Mouse (Mus musculus) hindbrain, embryonic 13.5 days (tissue): ENCODE measurements at regions not wholly inside any gene's neighbourhood (a gene's known extent, or its start where the extent isn't known, plus 50 kb on each side); places are given as distances from the start of the nearest gene placed in this dataset.

Source experiments
- ATAC-seq: fragments of 200-750 bp; cut with Nextera tagmentation; 2 replicates; pipeline ENCODE4 v1.8.0; 2017; ENCODE audit warnings: moderate TSS enrichment; ENCODE audit not compliant: low FRiP score
- H3K27ac ChIP-seq: fragments of 300-500 bp; sonication (generic); 2 replicates; pipeline ENCODE4 v1.5.1; 2015; ENCODE audit warnings: inconsistent platforms, mild to moderate bottlenecking, moderate library complexity
- H3K27me3 ChIP-seq: fragments of 300-500 bp; sonication (generic); 2 replicates; pipeline ENCODE4 v1.6.1; 2015; ENCODE audit warnings: mild to moderate bottlenecking, inconsistent platforms
- H3K36me3 ChIP-seq: fragments of 300-500 bp; sonication (generic); 2 replicates; pipeline ENCODE4 v1.6.1; 2015; ENCODE audit warnings: mild to moderate bottlenecking, inconsistent platforms
- H3K4me1 ChIP-seq: fragments of 300-500 bp; sonication (generic); replicated peaks from 2 replicates; pipeline ENCODE4 v1.6.1; 2015; ENCODE audit warnings: inconsistent platforms
- H3K4me2 ChIP-seq: fragments of 300-500 bp; sonication (generic); 2 replicates; pipeline ENCODE4 v1.6.1; 2015; ENCODE audit warnings: inconsistent platforms, mild to moderate bottlenecking, moderate library complexity
- H3K4me3 ChIP-seq: fragments of 300-500 bp; sonication (generic); 2 replicates; pipeline ENCODE4 v1.5.1; 2015; ENCODE audit warnings: mild to moderate bottlenecking, inconsistent platforms
- H3K9ac ChIP-seq: fragments of 300-500 bp; sonication (generic); 2 replicates; pipeline ENCODE4 v1.6.1; 2015; ENCODE audit warnings: mild to moderate bottlenecking, inconsistent platforms
- H3K9me3 ChIP-seq: fragments of 300-500 bp; sonication (generic); 2 replicates; pipeline ENCODE4 v1.6.1; 2016; ENCODE audit warnings: inconsistent platforms
- WGBS: fragments of 180-500 bp; shearing (Covaris S2); methylation state at CpG from one replicate; pipeline ENCODE4 v1.1.7; 2015; 5-methylcytosine and 5-hydroxymethylcytosine counted together

DNA sequence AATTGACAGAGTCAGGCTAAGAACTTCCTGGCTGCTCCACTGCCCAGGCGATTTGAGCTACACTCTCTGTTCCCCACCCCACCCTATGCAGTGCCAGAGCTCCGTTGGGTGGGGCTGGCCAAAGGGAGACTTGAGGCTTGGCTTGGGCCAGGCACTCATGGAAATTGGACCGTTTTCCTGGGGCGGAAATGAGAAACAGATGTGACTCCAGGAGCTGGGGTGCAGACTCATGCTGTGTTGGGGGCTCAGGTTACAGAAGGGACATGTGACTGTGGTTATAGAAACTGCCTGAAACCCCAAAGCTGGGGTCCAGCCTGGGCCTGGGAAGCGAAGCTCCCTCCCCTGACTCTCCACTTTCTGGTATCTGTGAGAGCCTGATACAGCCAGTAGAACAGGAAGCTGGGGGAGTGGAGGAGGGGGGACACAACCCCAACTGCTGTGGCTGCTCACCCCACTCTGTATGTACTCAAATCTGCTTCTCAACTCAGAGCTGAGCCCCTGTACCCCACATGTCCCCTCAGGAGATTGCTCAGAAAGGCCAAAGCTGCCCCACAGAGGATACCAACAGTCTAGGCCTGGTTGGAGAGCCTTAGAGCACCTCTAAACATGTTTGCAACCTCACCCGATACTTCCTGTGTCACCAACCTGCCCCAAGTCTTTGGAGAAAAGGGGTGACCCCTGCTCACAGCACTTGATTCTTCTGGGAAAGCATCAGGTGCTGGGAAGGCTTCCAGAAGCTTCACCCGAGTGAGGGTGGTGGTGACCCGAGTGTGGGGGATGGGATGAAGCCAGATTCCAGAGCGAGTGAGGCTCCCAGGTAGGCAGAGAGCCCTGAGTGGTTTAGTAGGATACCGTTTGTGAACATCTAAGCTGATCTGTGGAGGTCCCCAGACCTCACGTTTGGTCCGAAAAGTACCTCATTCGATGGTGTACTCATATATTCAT is 142.9 kb upstream of the Haao start:
- peaks cover 22% of the 10 kb centered on the region for H3K4me1 ChIP-seq
- H3K9ac ChIP-seq: no peak overlapping the region
- H3K27ac ChIP-seq: no peak overlapping the region; the same call in 1 of the 2 replicates
- WGBS: 70% methylated on average over 13 of the region's 13 CpGs
- no peak overlapping the region for H3K4me3 ChIP-seq
- no peak for ATAC-seq
- H3K27me3 ChIP-seq: 0 out of 2 replicates have a peak, but pooled peaks cover 2% of the 10 kb centered on the region
- no peaks in the 10 kb centered on the region for H3K36me3 ChIP-seq
- H3K9me3 ChIP-seq: no peaks in the 10 kb centered on the region
- H3K4me2 ChIP-seq: no peak overlapping the region

DNA sequence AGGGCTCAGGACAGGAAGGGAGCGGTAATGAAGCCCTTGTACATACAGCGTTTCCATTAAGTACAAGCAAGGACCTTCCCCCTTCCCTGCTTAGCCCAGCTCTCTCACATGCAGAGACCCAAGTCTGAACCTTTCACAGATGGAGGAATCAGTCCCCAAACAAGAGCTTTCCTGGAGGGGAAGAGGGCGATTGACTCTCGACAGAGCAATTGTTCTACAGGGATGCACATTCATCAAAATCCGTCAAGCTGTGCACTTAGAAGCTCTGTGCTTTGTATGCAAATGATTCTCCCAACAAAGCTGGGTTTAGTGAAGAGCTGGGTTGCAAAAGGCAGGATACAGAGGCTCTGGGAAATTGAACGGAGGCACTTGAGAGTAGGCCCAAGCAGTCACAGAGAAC is 141.1 kb upstream of the Haao start:
- peaks cover 29% of the 10 kb centered on the region for H3K4me1 ChIP-seq
- 0 out of 2 replicates have a peak, but pooled peaks cover 2% of the 10 kb centered on the region for H3K27me3 ChIP-seq
- no peak for ATAC-seq
- 16% methylated on average over 6 of the region's 6 CpGs for WGBS
- H3K4me3 ChIP-seq: no peak overlapping the region
- H3K4me2 ChIP-seq: no peak overlapping the region
- peak overlapping the region; percentile 69 for H3K27ac ChIP-seq
- no peaks in the 10 kb centered on the region for H3K36me3 ChIP-seq
- H3K9me3 ChIP-seq: no peaks in the 10 kb centered on the region
- no peak overlapping the region for H3K9ac ChIP-seq

DNA sequence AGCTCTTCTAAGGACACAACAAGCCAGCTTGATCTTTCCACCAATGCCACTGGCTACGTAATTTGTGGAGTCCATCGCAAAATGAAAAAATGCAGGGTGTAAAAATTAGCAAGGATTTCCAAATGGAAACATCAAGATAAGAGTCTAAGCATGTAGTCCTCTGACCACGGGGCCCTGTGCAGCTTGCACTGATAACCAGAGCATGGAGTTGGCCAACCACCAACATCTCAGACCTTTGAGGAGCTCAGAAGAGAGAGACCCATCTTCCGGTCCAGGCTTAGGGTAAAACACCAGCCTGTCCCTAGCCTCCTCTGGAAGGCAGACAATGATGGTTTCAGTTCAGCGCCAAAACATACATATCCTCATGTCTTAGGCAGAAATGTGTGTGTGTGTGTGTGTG is 140.4 kb upstream of the Haao start:
- H3K4me1 ChIP-seq: peaks cover 29% of the 10 kb centered on the region
- no peak overlapping the region for H3K4me2 ChIP-seq
- no peak for ATAC-seq
- H3K9ac ChIP-seq: no peak overlapping the region
- WGBS: 94% methylated on average over 5 of the region's 5 CpGs
- no peaks in the 10 kb centered on the region for H3K9me3 ChIP-seq
- no peak overlapping the region for H3K27ac ChIP-seq
- no peak overlapping the region for H3K4me3 ChIP-seq
- H3K27me3 ChIP-seq: 0 out of 2 replicates have a peak, but pooled peaks cover 2% of the 10 kb centered on the region
- no peaks in the 10 kb centered on the region for H3K36me3 ChIP-seq

DNA sequence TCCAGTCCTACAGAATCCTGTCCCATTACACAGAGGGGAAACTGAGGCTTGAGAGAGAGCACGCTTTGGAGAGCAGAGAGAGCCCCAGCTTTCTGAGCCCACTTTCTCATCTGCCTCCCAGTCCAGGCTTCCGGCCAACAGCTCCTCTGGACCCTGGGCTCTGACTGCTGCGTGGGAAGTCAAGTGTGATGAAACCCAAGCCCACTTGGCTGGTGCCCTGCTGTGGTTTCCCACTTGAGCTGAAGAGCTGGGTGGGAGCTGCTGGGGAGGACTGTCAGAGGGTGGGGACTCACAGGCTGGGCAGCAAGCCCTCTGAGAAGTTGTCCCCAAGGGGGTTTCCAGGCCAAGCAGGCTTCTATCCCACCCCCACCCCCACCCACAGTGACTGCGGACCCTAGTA is 139.9 kb upstream of the Haao start:
- H3K4me1 ChIP-seq: peaks cover 34% of the 10 kb centered on the region
- H3K9me3 ChIP-seq: no peaks in the 10 kb centered on the region
- H3K4me3 ChIP-seq: no peak overlapping the region
- no peak overlapping the region for H3K4me2 ChIP-seq
- H3K27ac ChIP-seq: no peak overlapping the region
- ATAC-seq: no peak
- H3K9ac ChIP-seq: no peak overlapping the region
- 0 out of 2 replicates have a peak, but pooled peaks cover 2% of the 10 kb centered on the region for H3K27me3 ChIP-seq
- H3K36me3 ChIP-seq: no peaks in the 10 kb centered on the region
- WGBS: 95% methylated on average over 4 of the region's 4 CpGs

DNA sequence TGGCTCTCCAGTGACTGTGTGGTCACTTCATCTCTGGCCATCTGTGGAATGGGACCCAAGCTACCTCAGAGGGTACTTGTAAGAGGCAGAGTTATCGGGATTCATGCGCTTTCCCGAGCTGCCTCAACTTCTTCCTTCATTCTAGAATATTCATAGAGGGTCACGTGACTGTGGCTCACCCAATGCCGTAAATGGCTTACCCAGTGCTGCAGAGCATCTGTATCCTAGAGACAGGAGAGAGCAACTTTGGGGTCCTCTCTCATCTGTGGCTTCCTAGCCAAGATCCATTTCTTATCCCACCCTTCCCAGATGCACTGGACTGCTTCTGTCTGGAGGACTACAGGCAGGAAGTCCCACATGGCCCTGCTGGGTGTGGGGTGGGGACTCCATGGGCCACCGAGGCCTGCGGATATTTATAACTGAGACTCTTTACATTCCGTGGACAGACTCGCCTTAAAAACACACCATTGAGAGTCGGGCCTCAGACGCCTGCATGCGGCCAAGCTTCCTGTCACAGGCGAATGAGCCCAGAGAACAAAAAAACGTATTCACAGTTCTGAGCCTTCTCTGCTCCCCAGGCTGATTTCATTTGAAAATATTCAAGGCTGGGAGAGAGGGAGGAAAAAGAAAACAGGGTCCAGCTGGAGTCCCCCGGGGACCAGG is 138.3 kb upstream of the Haao start:
- 0 out of 2 replicates have a peak, but pooled peaks have one; percentile 18 for ATAC-seq
- no peak overlapping the region for H3K4me3 ChIP-seq
- H3K9ac ChIP-seq: no peak overlapping the region
- H3K9me3 ChIP-seq: no peaks in the 10 kb centered on the region
- WGBS: 43% methylated on average over 15 of the region's 15 CpGs
- H3K4me1 ChIP-seq: peaks cover 40% of the 10 kb centered on the region
- H3K27me3 ChIP-seq: 0 out of 2 replicates have a peak, but pooled peaks cover 2% of the 10 kb centered on the region
- no peak overlapping the region for H3K4me2 ChIP-seq
- no peaks in the 10 kb centered on the region for H3K36me3 ChIP-seq
- H3K27ac ChIP-seq: peak overlapping the region; percentile 78

DNA sequence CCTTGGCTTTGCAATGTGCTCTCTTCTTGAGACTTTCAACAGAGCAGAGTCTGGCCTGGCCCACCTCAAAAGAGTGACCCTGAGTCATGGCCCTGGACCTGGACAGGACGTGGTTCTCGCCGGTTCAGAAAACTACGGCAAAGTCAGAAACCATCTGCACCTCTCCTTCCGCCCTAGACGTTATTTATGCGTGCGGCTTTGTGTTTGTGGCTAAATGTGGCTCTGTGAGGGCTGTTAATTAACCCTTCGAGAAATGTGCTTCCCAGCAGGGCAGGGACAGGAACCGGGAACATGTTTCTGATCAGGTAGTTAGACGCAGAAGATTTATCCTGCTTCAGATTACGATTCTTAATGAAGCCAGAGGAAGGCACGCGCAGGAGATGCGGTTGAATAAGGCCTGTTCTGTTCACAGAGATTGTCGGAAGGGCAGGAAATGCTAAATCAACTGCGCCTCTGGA is 137.6 kb upstream of the Haao start:
- H3K9me3 ChIP-seq: no peaks in the 10 kb centered on the region
- peak overlapping the region; percentile 78 for H3K27ac ChIP-seq
- H3K4me3 ChIP-seq: no peak overlapping the region
- no peak for ATAC-seq
- 40% methylated on average over 17 of the region's 17 CpGs for WGBS
- no peaks in the 10 kb centered on the region for H3K36me3 ChIP-seq
- H3K4me2 ChIP-seq: no peak overlapping the region
- no peak overlapping the region for H3K9ac ChIP-seq
- H3K4me1 ChIP-seq: peaks cover 40% of the 10 kb centered on the region
- 0 out of 2 replicates have a peak, but pooled peaks cover 2% of the 10 kb centered on the region for H3K27me3 ChIP-seq

DNA sequence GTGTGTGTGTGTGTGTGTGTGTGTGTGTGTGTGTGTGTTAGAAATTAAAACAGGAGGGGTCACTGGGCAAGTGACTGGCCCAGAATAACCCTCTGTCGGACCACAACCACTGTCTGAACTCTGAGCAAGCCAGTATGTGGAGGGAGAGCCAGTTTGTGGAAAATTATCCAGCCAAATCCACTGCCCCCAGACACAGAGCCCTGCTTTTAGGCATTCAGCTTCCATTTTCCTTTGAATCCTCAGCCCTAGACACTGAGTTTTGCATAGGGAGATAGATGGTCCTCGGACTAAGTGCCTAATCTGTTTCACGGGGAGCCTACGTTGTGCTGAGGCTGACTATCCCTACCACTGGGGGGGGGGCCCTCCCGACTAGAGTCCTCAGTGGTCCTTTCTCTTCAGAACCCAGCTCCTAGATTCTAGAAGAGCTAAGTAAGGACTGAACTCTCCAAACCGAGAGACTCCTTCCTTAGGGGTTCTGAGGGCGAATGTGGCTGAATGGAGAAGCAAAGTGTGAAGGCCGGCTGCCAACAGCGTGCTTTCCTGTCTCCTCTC is 136.2 kb upstream of the Haao start:
- Histone ChIP-seq H3K36me3 (no peaks in the 10 kb centered on the region), H3K4me2 (no peak overlapping the region), H3K27ac (peak overlapping the region; percentile 31), H3K27me3 (0 out of 2 replicates have a peak, but pooled peaks cover 2% of the 10 kb centered on the region), H3K4me1 (peaks cover 34% of the 10 kb centered on the region), H3K4me3 (no peak overlapping the region), H3K9ac (no peak overlapping the region), H3K9me3 (no peaks in the 10 kb centered on the region)
- no peak for ATAC-seq
- 95% methylated on average over 9 of the region's 9 CpGs for WGBS

DNA sequence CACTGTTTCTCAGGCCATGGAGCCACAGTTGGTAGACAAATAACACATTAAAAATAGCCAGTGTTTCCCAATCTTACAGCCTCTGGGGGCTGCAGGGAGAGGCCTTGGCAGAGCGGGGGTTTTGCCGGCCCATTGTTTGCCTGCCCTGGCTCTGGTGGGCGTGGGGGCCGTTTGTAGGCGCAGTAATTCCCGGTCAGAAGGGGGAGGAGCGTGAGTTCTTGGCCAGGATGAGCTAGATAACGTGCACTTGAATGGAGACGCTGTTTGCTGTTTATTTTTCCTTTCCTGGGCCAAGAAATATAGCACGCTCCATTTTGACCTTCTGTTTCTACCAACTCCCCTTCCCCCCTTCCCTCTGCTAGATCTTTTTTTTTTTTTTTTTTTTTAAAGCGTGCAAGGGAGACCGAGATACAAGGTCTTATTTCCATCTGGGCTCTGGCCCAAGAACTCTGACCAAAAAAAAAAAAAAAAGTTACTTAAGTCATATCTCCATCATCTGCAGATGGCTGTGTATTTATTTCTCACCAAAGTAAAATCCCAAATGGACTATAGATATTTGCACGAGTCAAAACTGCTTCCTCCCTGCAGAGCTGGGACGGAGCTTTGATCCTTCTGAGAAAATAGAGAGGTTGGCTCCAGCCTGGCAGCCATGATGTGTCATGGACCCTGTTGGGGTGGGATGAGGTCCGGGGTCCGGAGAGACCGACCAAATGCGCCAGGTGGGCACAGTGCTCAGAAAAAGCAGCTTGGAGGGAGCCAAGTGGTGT is 135.5 kb upstream of the Haao start:
- Histone ChIP-seq H3K4me2 (no peak overlapping the region), H3K4me1 (peaks cover 29% of the 10 kb centered on the region), H3K27me3 (0 out of 2 replicates have a peak, but pooled peaks cover 2% of the 10 kb centered on the region), H3K36me3 (no peaks in the 10 kb centered on the region), H3K4me3 (no peak overlapping the region), H3K9ac (0 out of 2 replicates have a peak overlapping the region, but pooled peaks have one; percentile 56), H3K9me3 (no peaks in the 10 kb centered on the region), H3K27ac (peak overlapping the region; percentile 52)
- 43% methylated on average over 18 of the region's 18 CpGs for WGBS
- ATAC-seq: no peak

DNA sequence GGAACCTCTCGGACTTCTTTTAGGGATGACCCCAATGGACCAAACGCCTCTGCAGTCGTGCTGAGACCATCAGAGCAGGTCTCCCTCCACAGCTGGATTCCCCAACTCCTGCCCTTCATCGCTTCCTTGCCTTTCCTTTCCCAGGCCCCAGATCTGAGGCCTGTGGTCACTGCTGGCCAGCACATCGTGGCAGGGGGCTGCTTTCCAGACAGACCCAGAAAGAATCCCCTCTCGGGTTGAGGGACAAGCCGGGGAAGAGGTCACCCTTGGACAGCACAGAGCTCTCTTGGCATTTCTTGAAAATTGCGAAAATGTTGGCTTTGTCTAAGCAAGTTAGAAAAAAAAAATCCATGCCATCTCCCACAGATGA is 134.9 kb upstream of the Haao start:
- Histone ChIP-seq H3K27me3 (0 out of 2 replicates have a peak, but pooled peaks cover 2% of the 10 kb centered on the region), H3K9ac (no peak overlapping the region), H3K4me2 (no peak overlapping the region), H3K9me3 (no peaks in the 10 kb centered on the region), H3K4me1 (peaks cover 29% of the 10 kb centered on the region), H3K4me3 (no peak overlapping the region), H3K36me3 (no peaks in the 10 kb centered on the region), H3K27ac (peak overlapping the region; percentile 52)
- no peak for ATAC-seq
- 56% methylated on average over 8 of the region's 8 CpGs for WGBS

DNA sequence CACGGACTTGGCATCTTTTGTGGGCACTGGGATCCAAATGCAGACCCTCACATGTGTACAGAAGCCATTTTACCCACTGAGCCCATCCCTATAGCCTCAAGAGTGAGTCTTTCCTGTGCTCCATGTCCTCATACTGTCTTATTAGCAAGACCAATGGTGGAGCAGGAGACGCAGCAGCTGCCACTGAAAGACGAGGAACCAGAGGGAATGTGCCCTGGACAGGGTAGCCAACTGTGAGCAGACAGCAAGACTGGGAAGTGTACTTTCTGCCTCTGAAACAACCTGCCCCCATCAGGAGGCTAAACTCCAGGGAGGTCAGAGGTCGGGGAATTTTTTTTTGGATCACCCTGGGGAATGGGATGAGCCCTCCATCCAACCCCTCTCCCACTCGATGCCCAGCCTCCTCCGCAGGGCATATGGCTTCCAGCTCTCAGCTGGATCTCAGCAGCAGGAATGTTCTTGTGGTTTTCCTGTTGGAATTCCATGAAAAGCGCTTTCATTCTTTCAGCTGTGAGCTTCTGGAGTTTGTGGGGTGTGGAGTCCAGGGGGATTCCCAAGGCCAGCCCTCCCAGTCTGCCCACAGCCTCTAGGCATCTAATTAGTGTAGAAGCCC is 131.2 kb upstream of the Haao start:
- Histone ChIP-seq H3K4me3 (no peak overlapping the region), H3K9ac (no peak overlapping the region), H3K4me1 (peaks cover 11% of the 10 kb centered on the region), H3K4me2 (no peak overlapping the region), H3K27ac (no peak overlapping the region), H3K36me3 (no peaks in the 10 kb centered on the region), H3K27me3 (no peaks in the 10 kb centered on the region), H3K9me3 (no peaks in the 10 kb centered on the region)
- 67% methylated on average over 7 of the region's 7 CpGs for WGBS
- ATAC-seq: no peak

DNA sequence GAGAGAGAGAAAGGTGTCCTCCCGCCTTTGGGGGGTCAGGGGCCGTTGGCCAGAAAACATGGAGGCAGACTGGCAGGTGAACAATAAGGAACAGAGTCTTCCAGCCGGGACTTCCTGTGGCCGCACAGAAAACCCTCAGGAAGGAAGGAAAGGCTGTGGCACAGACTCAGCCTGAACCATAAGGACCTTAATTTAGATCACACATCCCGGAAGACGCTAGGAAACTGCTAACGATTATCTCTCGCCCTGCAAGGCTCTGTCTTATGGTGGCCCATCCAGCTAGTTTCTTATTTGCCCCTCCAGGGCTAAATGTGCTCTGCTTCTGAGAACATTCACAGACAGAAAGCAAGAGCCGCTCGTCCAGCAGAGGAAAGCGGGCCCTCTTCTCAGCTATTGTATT is 130.0 kb upstream of the Haao start:
- H3K27me3 ChIP-seq: no peaks in the 10 kb centered on the region
- no peaks in the 10 kb centered on the region for H3K9me3 ChIP-seq
- 86% methylated on average over 11 of the region's 11 CpGs for WGBS
- H3K36me3 ChIP-seq: no peaks in the 10 kb centered on the region
- no peak overlapping the region for H3K9ac ChIP-seq
- H3K4me3 ChIP-seq: no peak overlapping the region
- H3K4me2 ChIP-seq: no peak overlapping the region
- ATAC-seq: no peak
- H3K4me1 ChIP-seq: peaks cover 6% of the 10 kb centered on the region
- H3K27ac ChIP-seq: no peak overlapping the region
